ENCODE assay signal across 10 mouse cellular contexts in the genomic region with DNA sequence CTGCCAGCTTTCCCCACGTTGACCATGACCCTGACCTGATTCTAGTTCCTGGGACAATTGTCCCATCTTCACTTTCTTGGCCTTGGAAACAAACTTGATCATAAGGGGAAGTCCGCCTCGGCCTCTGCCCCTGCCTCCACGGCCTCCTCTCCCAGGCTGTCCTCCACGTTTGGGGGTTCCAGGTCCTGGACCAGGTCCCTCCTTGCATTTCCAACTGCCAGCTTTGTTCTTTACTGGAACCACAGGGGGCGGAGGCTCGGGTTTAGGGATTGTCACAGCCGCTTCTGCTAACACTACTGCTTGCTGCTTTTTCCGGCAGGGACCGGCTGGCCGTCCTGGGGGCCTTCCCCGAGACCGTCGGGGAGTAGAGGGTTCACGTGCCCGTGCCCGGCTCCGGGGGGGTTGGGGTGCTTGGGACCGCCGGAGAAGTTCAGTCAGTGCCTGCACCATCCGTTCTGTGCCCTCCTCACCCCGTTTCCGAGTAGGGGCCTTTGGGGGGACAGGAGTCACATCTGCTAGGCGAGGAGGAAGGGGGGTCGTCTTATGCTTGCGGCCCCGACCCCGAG. TPM values are rescaled to one million over a fixed set of nuclear protein-coding genes. Genes with fewer than 3 reads are reported as not detected.
DNase-seq lines count a peak whose midpoint lies in the region; ATAC-seq and TF ChIP-seq lines count a peak whose summit lies in the region.
"Had no signal": no experiment of that assay in that cellular context is flagged by ENCODE, and none has a peak within 500 bp of the region (broad histone marks: within the 10 kb centered on the region; RNA-seq: fewer than 3 reads in every experiment).

No protein-coding gene starts in this region.

- peak overlapping the region; percentile 90; the same call in 1 of the 2 replicates for H3K4me2 ChIP-seq in neural tube, embryonic 11.5 days (ENCODE audit: low read depth)
- peak overlapping the region; percentile 94 for H3K4me2 ChIP-seq in liver, embryonic 12.5 days
- H3K4me2 ChIP-seq in stomach, postnatal 0 days (replicated peaks; ENCODE audit: low read depth) = no peak overlapping the region

- no peak for DNase-seq in neural tube, embryonic 11.5 days (ENCODE audit: low spot score)
- DNase-seq in neural tube, embryonic 10.5 days (ENCODE audit: extremely low spot score, low spot score) = no peak
- DNase-seq in stomach, postnatal 0 days (ENCODE audit: low spot score) = no peak
- DNase-seq in left cerebral cortex, adult 9 months (ENCODE audit: low spot score in 2 of 2) = no peak
- DNase-seq in thymus, postnatal 25 days = no peak
- DNase-seq: adrenal gland, postnatal 10 days had no signal

- H3K9ac ChIP-seq in neural tube, embryonic 11.5 days (ENCODE audit: low read length) = no peak overlapping the region
- H3K9ac ChIP-seq in liver, embryonic 12.5 days = peak overlapping the region; percentile 100; the same call in 1 of the 2 replicates
- H3K9ac ChIP-seq in stomach, postnatal 0 days (ENCODE audit: low read length) = peak overlapping the region; percentile 98

- no peaks in the 10 kb centered on the region for H3K9me3 ChIP-seq in erythroblast, embryonic 14.5 days (ENCODE audit: control insufficient read depth, low read length)
- H3K9me3 ChIP-seq in neural tube, embryonic 11.5 days (ENCODE audit: control insufficient read depth, low read length) = no peaks in the 10 kb centered on the region
- H3K9me3 ChIP-seq in liver, embryonic 12.5 days (replicated peaks) = no peaks in the 10 kb centered on the region
- no peaks in the 10 kb centered on the region for H3K9me3 ChIP-seq in stomach, postnatal 0 days (ENCODE audit: control insufficient read depth, low read length)

- H3K27ac ChIP-seq in neural tube, embryonic 11.5 days (ENCODE audit: low read depth, low read length) = no peak overlapping the region
- no peak overlapping the region for H3K27ac ChIP-seq in liver, embryonic 12.5 days
- H3K27ac ChIP-seq in stomach, postnatal 0 days (replicated peaks) = no peak overlapping the region

- no peak for ATAC-seq in erythroblast, adult 5-6 weeks (replicated peaks; ENCODE audit: low FRiP score, poor library complexity, severe bottlenecking)
- no peak for ATAC-seq in neural tube, embryonic 11.5 days (ENCODE audit: insufficient read depth, low FRiP score, low TSS enrichment)
- no peak for ATAC-seq in liver, embryonic 12.5 days
- ATAC-seq in stomach, postnatal 0 days (ENCODE audit: low FRiP score, low TSS enrichment) = no peak

- TF ChIP-seq EP300 in stomach, postnatal 0 days (optimal IDR thresholded peaks at IDR 0.05) = no peak

- no peak for TF ChIP-seq CTCF in stomach, postnatal 0 days (IDR thresholded peaks at IDR 0.05; ENCODE audit: low read depth)

- H3K4me3 ChIP-seq in erythroblast, embryonic 14.5 days (replicated peaks) = peak overlapping the region; percentile 95
- peak overlapping the region; percentile 73; the same call in 1 of the 2 replicates for H3K4me3 ChIP-seq in neural tube, embryonic 11.5 days (ENCODE audit: low read depth, low read length)
- H3K4me3 ChIP-seq in liver, embryonic 12.5 days = peak overlapping the region; percentile 100
- H3K4me3 ChIP-seq in stomach, postnatal 0 days (ENCODE audit: low read depth, low read length) = no peak overlapping the region

- no peaks in the 10 kb centered on the region for H3K27me3 ChIP-seq in erythroblast, embryonic 14.5 days (ENCODE audit: control insufficient read depth)
- no peaks in the 10 kb centered on the region for H3K27me3 ChIP-seq in neural tube, embryonic 11.5 days (ENCODE audit: control insufficient read depth, insufficient read depth, low read length)
- no peaks in the 10 kb centered on the region for H3K27me3 ChIP-seq in liver, embryonic 12.5 days (replicated peaks)
- no peaks in the 10 kb centered on the region for H3K27me3 ChIP-seq in stomach, postnatal 0 days (ENCODE audit: control insufficient read depth, insufficient read depth, low read length)

- H3K36me3 ChIP-seq in erythroblast, embryonic 14.5 days (ENCODE audit: control insufficient read depth) = peaks cover 58% of the 10 kb centered on the region
- peaks cover 33% of the 10 kb centered on the region for H3K36me3 ChIP-seq in neural tube, embryonic 11.5 days (ENCODE audit: control insufficient read depth, insufficient read depth, low read length)
- peaks cover 55% of the 10 kb centered on the region for H3K36me3 ChIP-seq in liver, embryonic 12.5 days
- peaks cover 33% of the 10 kb centered on the region for H3K36me3 ChIP-seq in stomach, postnatal 0 days (ENCODE audit: control insufficient read depth, insufficient read depth, low read length)

- H3K4me1 ChIP-seq in erythroblast, embryonic 14.5 days (ENCODE audit: control insufficient read depth) = peaks cover 43% of the 10 kb centered on the region
- H3K4me1 ChIP-seq in neural tube, embryonic 11.5 days (ENCODE audit: control insufficient read depth, insufficient read depth, low read length) = peaks cover 13% of the 10 kb centered on the region
- H3K4me1 ChIP-seq in liver, embryonic 12.5 days = peaks cover 21% of the 10 kb centered on the region
- peaks cover 3% of the 10 kb centered on the region; the same call in 1 of the 2 replicates for H3K4me1 ChIP-seq in stomach, postnatal 0 days (replicated peaks; ENCODE audit: control insufficient read depth, insufficient read depth)

- 93% methylated on average over 28 of the region's 28 CpGs for WGBS in neural tube, embryonic 11.5 days
- 86% methylated on average over 28 of the region's 28 CpGs for WGBS in liver, embryonic 12.5 days (ENCODE audit: insufficient replicate concordance)
- WGBS in stomach, postnatal 0 days = 88% methylated on average over 28 of the region's 28 CpGs

RNA-seq across cellular contexts. Expression of a gene that starts 2.0 kb away (rescaled TPM):
- polyA plus RNA-seq in erythroblast, embryonic 14.5 days (2012) = 5.2 and 6.8 TPM in 2 replicates
- 31.1 and 35.0 TPM in 2 replicates for total RNA-seq in erythroblast, adult 5-6 weeks (2015; ENCODE audit: low replicate concordance)
- total RNA-seq in erythroblast, adult 5-6 weeks (2017; ENCODE audit: low replicate concordance) = 14.9 and 21.2 TPM in 2 replicates
- polyA plus RNA-seq in neural tube, embryonic 11.5 days (2014; fragmentation: Nextera tagmentation; extraction: Ambion mirVana) = 11.5 and 11.9 TPM in 2 replicates
- polyA plus RNA-seq in liver, embryonic 12.5 days (2016; fragmentation: Nextera tagmentation; extraction: Ambion mirVana) = 4.5 and 4.9 TPM in 2 replicates
- 3.3 and 3.7 TPM in 2 replicates for polyA plus RNA-seq in stomach, postnatal 0 days (2015; fragmentation: Nextera tagmentation; extraction: Ambion mirVana)

RNA-seq across cellular contexts. Expression of a gene that starts 12.2 kb away (rescaled TPM):
- polyA plus RNA-seq in erythroblast, embryonic 14.5 days (2012) = 0.07 and 0.20 TPM in 2 replicates
- not detected in 2 replicates for total RNA-seq in erythroblast, adult 5-6 weeks (2015; ENCODE audit: low replicate concordance)
- total RNA-seq in erythroblast, adult 5-6 weeks (2017; ENCODE audit: low replicate concordance) = not detected in 2 replicates
- polyA plus RNA-seq in neural tube, embryonic 11.5 days (2014; fragmentation: Nextera tagmentation; extraction: Ambion mirVana) = 0.18 TPM in 1 of 2 replicates, not detected in the other
- 0.17 and 0.20 TPM in 2 replicates for polyA plus RNA-seq in liver, embryonic 12.5 days (2016; fragmentation: Nextera tagmentation; extraction: Ambion mirVana)
- polyA plus RNA-seq in stomach, postnatal 0 days (2015; fragmentation: Nextera tagmentation; extraction: Ambion mirVana) = 1.6 and 1.8 TPM in 2 replicates
- total RNA-seq: layer of hippocampus, adult 18-20 months had no signal

RNA-seq across cellular contexts. Expression of a gene that starts 21.3 kb away (rescaled TPM):
- 0.61 and 1.5 TPM in 2 replicates for polyA plus RNA-seq in erythroblast, embryonic 14.5 days (2012)
- total RNA-seq in erythroblast, adult 5-6 weeks (2015; ENCODE audit: low replicate concordance) = 4.0 and 7.3 TPM in 2 replicates
- total RNA-seq in erythroblast, adult 5-6 weeks (2017; ENCODE audit: low replicate concordance) = not detected in 2 replicates
- 1.3 and 3.6 TPM in 2 replicates for polyA plus RNA-seq in neural tube, embryonic 11.5 days (2014; fragmentation: Nextera tagmentation; extraction: Ambion mirVana)
- polyA plus RNA-seq in liver, embryonic 12.5 days (2016; fragmentation: Nextera tagmentation; extraction: Ambion mirVana) = 3.0 and 3.9 TPM in 2 replicates
- 1.3 and 1.4 TPM in 2 replicates for polyA plus RNA-seq in stomach, postnatal 0 days (2015; fragmentation: Nextera tagmentation; extraction: Ambion mirVana)

RNA-seq across cellular contexts. Expression of a gene that starts 23.1 kb away (rescaled TPM):
- 8.0 and 8.9 TPM in 2 replicates for polyA plus RNA-seq in erythroblast, embryonic 14.5 days (2012)
- 73.4 and 88.8 TPM in 2 replicates for total RNA-seq in erythroblast, adult 5-6 weeks (2015; ENCODE audit: low replicate concordance)
- 41.4 and 69.3 TPM in 2 replicates for total RNA-seq in erythroblast, adult 5-6 weeks (2017; ENCODE audit: low replicate concordance)
- polyA plus RNA-seq in neural tube, embryonic 11.5 days (2014; fragmentation: Nextera tagmentation; extraction: Ambion mirVana) = 97.8 and 106 TPM in 2 replicates
- 83.3 and 87.9 TPM in 2 replicates for polyA plus RNA-seq in liver, embryonic 12.5 days (2016; fragmentation: Nextera tagmentation; extraction: Ambion mirVana)
- 185 and 197 TPM in 2 replicates for polyA plus RNA-seq in stomach, postnatal 0 days (2015; fragmentation: Nextera tagmentation; extraction: Ambion mirVana)

RNA-seq across cellular contexts. Expression of a gene that starts 23.4 kb away (rescaled TPM):
- polyA plus RNA-seq in erythroblast, embryonic 14.5 days (2012) = 0.15 and 0.18 TPM in 2 replicates
- 1.3 and 4.8 TPM in 2 replicates for total RNA-seq in erythroblast, adult 5-6 weeks (2015; ENCODE audit: low replicate concordance)
- total RNA-seq in erythroblast, adult 5-6 weeks (2017; ENCODE audit: low replicate concordance) = 5.2 and 6.6 TPM in 2 replicates
- polyA plus RNA-seq in neural tube, embryonic 11.5 days (2014; fragmentation: Nextera tagmentation; extraction: Ambion mirVana) = 7.3 and 7.6 TPM in 2 replicates
- 5.8 and 6.7 TPM in 2 replicates for polyA plus RNA-seq in liver, embryonic 12.5 days (2016; fragmentation: Nextera tagmentation; extraction: Ambion mirVana)
- 2.5 and 2.6 TPM in 2 replicates for polyA plus RNA-seq in stomach, postnatal 0 days (2015; fragmentation: Nextera tagmentation; extraction: Ambion mirVana)
